Mouse (Mus musculus) heart, embryonic 10.5 days (tissue): Measurements from ENCODE around the gene Supt6. TPM values are rescaled to one million over a fixed set of nuclear protein-coding genes. Genes with fewer than 3 reads are reported as not detected.

Experiments
- microRNA-seq: library from miRNA; unstranded; fragments of <30 nt; microRNA quantifications from one replicate; pipeline ENCODE4, GENCODE M21; 2017
- polyA plus RNA-seq: library from polyadenylated mRNA; unstranded; fragments of >200 nt; fragmentation: Nextera tagmentation; extraction: Ambion mirVana; gene quantifications from 2 replicates; pipeline ENCODE4 v1.2.1, GENCODE M21; 2016

Gene Supt6
- polyA plus RNA-seq, 1 experiment from 2014 or later: 29.1 TPM

Small RNA genes within 50 kb of the gene (microRNA-seq; reads per million reads assigned to microRNA genes)
- 1.0 reads per million for gene Mir7653

Other genes with a start within 250 kb of the Supt6 start
- 14.6 and 16.5 TPM in 2 replicates for gene Dhrs13, start 213.7 kb downstream of the Supt6 start, polyA plus RNA-seq
- gene Flot2, start 208.1 kb downstream of the Supt6 start, polyA plus RNA-seq: 72.0 and 81.4 TPM in 2 replicates
- gene Eral1, start 165.6 kb downstream of the Supt6 start, polyA plus RNA-seq: 30.7 and 35.6 TPM in 2 replicates
- gene Fam222b, start 151.3 kb downstream of the Supt6 start, polyA plus RNA-seq: 24.0 and 25.5 TPM in 2 replicates
- gene Traf4, start 80.4 kb downstream of the Supt6 start, polyA plus RNA-seq: 57.9 and 88.7 TPM in 2 replicates
- gene Nek8, start 69.3 kb downstream of the Supt6 start, polyA plus RNA-seq: 15.3 and 16.5 TPM in 2 replicates
- gene Tlcd1, start 69.3 kb downstream of the Supt6 start, polyA plus RNA-seq: 16.9 and 18.7 TPM in 2 replicates
- 863 and 999 TPM in 2 replicates for gene Rpl23a, start 62.4 kb downstream of the Supt6 start, polyA plus RNA-seq
- 63.2 and 88.1 TPM in 2 replicates for gene Rab34, start 57.6 kb downstream of the Supt6 start, polyA plus RNA-seq
- gene Proca1, start 52.6 kb downstream of the Supt6 start, polyA plus RNA-seq: 2.9 and 3.3 TPM in 2 replicates
- gene Sdf2, start 241 bp downstream of the Supt6 start, polyA plus RNA-seq: 44.0 and 49.0 TPM in 2 replicates
- gene 2610507B11Rik, start 15.8 kb upstream of the Supt6 start, polyA plus RNA-seq: 69.3 and 76.7 TPM in 2 replicates
- 0.23 and 0.69 TPM in 2 replicates for gene BC030499, start 44.9 kb upstream of the Supt6 start, polyA plus RNA-seq
- gene Spag5, start 55.5 kb upstream of the Supt6 start, polyA plus RNA-seq: 39.1 and 39.3 TPM in 2 replicates
- 11.2 and 17.2 TPM in 2 replicates for gene Aldoc, start 77.0 kb upstream of the Supt6 start, polyA plus RNA-seq
- 72.0 and 78.3 TPM in 2 replicates for gene Pigs, start 82.4 kb upstream of the Supt6 start, polyA plus RNA-seq
- 40.7 and 66.1 TPM in 2 replicates for gene Unc119, start 97.5 kb upstream of the Supt6 start, polyA plus RNA-seq
- gene Foxn1, start 140.6 kb upstream of the Supt6 start, polyA plus RNA-seq: 0.13 TPM in 1 of 2 replicates, not detected in the other
- not detected in 2 replicates for gene Slc13a2, start 176.2 kb upstream of the Supt6 start, polyA plus RNA-seq
- gene Slc46a1, start 219.7 kb upstream of the Supt6 start, polyA plus RNA-seq: 7.8 and 12.8 TPM in 2 replicates